Mouse (Mus musculus) bone marrow, adult 2 months (tissue): Measurements from ENCODE around the gene Adig. TPM values are rescaled to one million over a fixed set of nuclear protein-coding genes. Genes with fewer than 3 reads are reported as not detected.

Experiments used
- H3K27ac ChIP-seq: fragments of 200-500 bp; 2 replicates; pipeline ENCODE4 v1.5.1; 2012; ENCODE audit warnings: low read depth, mild to moderate bottlenecking, control low read depth, inconsistent platforms, low read length; ENCODE audit not compliant: control insufficient read depth, poor library complexity, insufficient read depth
- H3K4me1 ChIP-seq: fragments of 200-500 bp; 2 replicates; pipeline ENCODE4 v1.6.1; 2011; ENCODE audit warnings: low read length; ENCODE audit not compliant: control insufficient read depth, insufficient read depth
- H3K4me3 ChIP-seq: fragments of 200-500 bp; replicated peaks from 2 replicates; pipeline ENCODE3; 2011; ENCODE audit warnings: mild to moderate bottlenecking, low read depth, low read length, control low read depth; ENCODE audit not compliant: control insufficient read depth
- CTCF ChIP-seq: fragments of 200-500 bp; IDR thresholded peaks from 2 replicates; pipeline ENCODE4 v1.5.1; 2011; ENCODE audit warnings: low read length, control low read depth; ENCODE audit not compliant: control insufficient read depth, insufficient read depth
- POLR2A ChIP-seq: fragments of 200-500 bp; IDR thresholded peaks from 2 replicates; pipeline ENCODE4 v1.6.1; 2011; ENCODE audit warnings: low read depth, mild to moderate bottlenecking, control low read depth, low read length, borderline replicate concordance; ENCODE audit not compliant: control insufficient read depth
- WGBS: fragments of 180-500 bp; shearing (Covaris S2); methylation state at CpG from one replicate; pipeline ENCODE4 v1.1.7; 2018; 5-methylcytosine and 5-hydroxymethylcytosine counted together
- polyA plus RNA-seq: library from polyadenylated mRNA; stranded (reverse); fragments of >200 nt; gene quantifications from 2 replicates; pipeline ENCODE4 v1.2.4, GENCODE M21; 2011; ENCODE audit warnings: low replicate concordance; ENCODE audit not compliant: missing spikeins, insufficient read depth, insufficient read length

Gene Adig
- polyA plus RNA-seq, 1 experiment = not detected

DNA sequence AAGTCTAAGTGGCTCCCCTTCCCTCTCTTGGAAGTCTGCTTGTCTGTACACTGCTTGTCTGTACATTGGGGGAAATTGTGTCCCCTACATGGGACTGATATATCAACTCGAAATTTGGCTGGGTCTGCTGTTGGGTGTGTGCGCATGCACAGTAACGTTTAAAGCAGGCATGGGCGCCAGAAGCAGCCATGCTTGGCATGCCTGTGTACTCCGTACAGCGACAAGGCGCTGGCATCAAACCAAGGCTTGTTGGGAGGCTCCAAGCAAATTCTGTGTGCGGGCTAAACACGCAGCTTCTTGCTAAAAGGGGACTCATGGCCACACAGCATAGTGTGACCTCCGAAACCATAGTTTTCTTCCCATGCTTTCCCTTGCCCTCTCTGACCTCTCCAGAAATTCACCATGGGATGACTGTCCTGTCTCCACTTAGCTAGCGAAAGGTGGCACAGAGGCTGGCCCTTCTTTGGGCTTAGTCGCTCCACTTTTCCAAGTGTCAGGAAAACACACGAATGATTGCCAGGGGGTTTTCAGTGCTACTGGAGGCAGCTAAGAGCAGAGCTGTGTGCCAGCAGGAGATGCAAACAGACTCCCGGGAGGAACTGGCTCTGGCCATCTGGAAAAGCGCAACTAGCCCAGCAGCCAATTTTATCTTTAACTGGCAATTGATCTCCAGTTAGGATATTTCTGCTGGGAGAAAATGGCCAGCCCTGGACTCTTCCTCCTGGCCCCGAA lies 21.9 kb downstream of the Adig start:
- H3K4me1 ChIP-seq = no peaks in the 10 kb centered on the region
- no peak overlapping the region for H3K27ac ChIP-seq
- no peak overlapping the region for H3K4me3 ChIP-seq
- WGBS = 80% methylated on average over 16 of the region's 16 CpGs
- TF ChIP-seq POLR2A = no peak
- no peak for TF ChIP-seq CTCF

DNA sequence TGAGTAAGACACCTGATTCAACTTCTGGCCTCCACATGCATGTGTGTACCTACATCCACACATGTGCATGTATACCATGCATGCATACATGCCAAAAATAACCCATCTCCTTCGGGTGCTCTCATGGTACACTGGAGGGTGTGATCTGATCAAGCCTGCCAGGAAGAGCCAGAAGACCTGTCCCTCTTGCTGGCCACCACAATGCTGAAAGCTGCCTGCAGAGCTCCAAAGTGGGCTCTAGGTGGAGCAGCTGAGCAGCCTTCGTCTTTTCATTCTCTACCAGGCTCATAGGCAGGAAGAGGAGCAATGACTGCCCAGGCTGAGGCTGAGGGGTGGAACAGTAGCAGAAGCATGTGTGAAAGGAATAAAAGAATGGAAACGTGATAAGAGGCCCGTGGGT lies 31.7 kb downstream of the Adig start:
- TF ChIP-seq CTCF (peak; percentile 67), POLR2A (no peak)
- Histone ChIP-seq H3K27ac (no peak overlapping the region), H3K4me3 (no peak overlapping the region), H3K4me1 (no peaks in the 10 kb centered on the region; the same call in 1 of the 2 replicates)
- 3% methylated on average over 4 of the region's 4 CpGs for WGBS

DNA sequence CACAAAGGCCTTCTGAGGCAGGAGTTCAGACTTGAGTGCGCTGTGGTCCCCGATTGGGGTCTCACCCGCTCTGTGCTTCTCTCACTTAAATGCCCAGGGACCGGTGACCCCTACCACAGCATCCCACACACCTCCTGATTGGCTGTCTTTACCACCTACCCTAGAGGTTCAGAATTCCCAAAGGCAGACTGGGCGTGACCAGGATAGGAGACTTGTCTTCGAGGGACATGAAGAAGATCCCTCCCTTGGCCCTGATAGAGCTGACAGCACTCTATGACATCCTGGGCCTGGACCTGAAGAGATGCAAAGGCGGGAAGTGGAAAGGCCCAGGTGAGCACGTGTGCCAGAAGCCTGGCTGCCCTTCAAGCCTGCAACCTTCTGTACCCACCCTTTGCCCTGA lies 32.1 kb downstream of the Adig start:
- WGBS = 75% methylated on average over 8 of the region's 8 CpGs
- Histone ChIP-seq H3K4me3 (no peak overlapping the region), H3K27ac (no peak overlapping the region), H3K4me1 (no peaks in the 10 kb centered on the region; the same call in 1 of the 2 replicates)
- TF ChIP-seq CTCF (no peak), POLR2A (no peak)

DNA sequence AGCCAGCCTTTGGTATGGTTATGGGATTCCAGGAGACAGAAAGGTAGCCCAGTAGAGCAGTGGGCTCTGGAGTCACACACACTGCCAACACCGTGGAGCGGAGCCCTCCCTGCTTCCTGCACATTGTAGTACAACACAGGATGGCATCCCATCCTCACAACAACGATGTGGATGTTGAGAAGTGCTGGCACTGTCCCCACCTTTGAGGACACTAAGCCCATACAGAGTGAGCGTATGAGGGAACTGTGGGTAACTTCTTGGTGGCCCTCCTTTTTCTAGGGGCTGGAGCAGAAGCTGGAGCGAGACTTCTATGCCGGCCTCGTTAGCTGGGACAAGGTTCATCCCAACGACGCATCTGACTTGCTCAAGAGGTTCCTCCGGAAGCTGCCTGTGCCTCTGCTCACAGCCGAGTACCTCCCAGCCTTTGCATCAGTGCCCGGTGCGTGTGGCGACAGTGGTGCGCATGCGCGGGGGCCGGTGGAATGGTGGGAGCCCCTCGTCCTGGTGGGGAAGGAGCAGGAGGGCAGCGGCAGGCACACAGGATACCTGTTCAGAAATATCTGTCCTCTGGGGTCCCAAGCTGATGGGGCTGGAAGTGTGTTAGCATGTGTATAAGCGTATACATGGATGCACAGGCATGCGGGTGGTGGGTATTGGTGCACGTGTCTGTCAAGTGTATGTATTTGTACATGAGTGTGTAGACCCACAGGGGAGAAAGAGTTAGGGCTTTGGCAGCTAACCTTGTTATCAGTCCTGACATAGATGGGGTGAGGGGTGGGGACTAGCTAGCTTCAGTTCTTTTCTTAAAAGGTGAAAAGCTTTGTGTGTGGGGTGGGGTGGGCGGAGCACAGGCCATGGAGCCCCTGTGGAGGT lies 37.3 kb downstream of the Adig start:
- 45% methylated on average over 24 of the region's 24 CpGs for WGBS
- H3K4me1 ChIP-seq = no peaks in the 10 kb centered on the region; the same call in 1 of the 2 replicates
- no peak for TF ChIP-seq CTCF
- H3K27ac ChIP-seq = no peak overlapping the region
- H3K4me3 ChIP-seq = peak overlapping the region; percentile 7

DNA sequence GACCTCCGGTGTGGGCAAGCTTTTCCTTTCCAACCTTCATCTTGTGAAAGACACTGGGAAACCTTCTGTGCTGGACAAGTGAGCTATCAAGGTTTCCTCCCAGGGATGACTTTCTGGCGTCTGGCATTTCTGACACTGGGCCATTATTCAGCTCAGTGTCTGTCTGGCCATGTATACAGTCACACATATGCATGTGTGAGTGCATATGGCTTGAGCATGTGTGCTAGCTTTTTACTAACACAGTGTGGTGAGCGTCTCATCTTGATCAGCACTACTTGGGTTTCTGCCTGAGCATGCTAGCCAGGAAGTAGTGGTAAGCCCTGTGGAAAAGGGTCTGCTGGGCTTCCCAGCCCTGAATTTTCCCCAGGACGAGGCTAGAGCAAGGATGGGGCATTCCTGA lies 38.9 kb downstream of the Adig start:
- no peak for TF ChIP-seq CTCF
- TF ChIP-seq POLR2A = no peak
- Histone ChIP-seq H3K4me3 (no peak overlapping the region), H3K27ac (no peak overlapping the region), H3K4me1 (no peaks in the 10 kb centered on the region; the same call in 1 of the 2 replicates)
- WGBS = 31% methylated on average over 4 of the region's 4 CpGs

DNA sequence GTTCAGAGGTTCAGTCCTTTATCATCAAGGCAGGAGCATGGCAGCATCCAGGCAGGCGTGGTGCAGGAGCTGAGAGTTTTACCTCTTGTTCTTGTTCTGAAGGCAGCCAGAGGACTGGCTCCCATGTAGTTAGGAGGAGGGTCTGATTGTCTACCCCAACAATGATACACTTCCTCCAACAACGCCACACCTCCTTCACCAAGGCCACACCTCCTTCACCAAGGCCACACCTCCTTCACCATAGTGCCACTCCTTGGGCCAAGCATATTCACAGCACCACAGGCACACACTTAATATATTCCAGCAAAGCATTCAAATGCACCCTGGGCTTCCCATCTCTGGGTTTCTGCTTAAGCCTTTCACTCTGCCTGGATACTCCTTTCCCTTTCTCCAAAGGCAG lies 42.9 kb downstream of the Adig start:
- H3K4me3 ChIP-seq = no peak overlapping the region
- TF ChIP-seq POLR2A (no peak), CTCF (no peak)
- 51% methylated on average over 2 of the region's 2 CpGs for WGBS
- no peak overlapping the region for H3K27ac ChIP-seq
- no peaks in the 10 kb centered on the region; the same call in 1 of the 2 replicates for H3K4me1 ChIP-seq

DNA sequence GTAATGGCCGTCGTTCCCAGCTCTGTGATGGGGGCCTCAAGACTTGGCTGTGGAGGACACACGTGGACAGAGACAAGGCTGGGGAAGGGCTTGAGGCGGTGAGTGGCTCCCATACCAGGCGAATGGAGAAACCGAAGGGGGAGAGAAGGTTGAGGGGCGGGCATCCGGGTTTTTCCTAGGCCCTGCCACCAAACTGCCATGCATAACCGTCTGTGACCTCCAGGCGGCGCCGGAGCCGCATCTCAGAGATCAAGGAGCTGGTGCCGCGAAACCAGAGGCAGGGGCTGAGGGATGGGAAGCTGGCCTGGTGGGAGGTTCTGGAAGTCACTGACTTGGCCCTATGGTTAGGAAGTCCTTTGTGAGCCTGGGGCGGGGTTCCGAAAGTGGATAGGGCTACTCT lies 44.3 kb downstream of the Adig start:
- WGBS = 7% methylated on average over 17 of the region's 17 CpGs
- Histone ChIP-seq H3K4me1 (no peaks in the 10 kb centered on the region; the same call in 1 of the 2 replicates), H3K27ac (no peak overlapping the region), H3K4me3 (no peak overlapping the region)
- TF ChIP-seq POLR2A (no peak; the same call in 1 of the 2 replicates), CTCF (peak; percentile 80)

DNA sequence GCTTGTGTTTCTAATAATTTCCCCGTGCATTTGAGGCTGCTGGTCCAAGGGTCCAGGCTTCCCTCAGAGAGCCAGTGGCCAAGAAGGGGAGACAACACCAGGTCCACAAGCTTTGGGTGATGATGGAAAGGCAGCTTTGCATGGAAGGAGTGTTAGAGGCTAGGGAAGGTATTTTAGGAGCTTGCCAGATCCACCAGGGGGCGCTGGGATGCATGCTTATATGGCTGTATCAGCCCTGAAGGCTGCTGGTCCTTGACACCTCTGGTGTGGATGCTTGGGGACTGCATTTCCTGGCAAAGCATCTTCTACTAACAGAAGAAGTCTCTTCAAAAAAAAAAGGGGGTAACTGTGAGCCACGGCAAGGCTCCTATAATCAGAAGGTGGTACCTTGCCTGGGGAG lies 47.7 kb downstream of the Adig start:
- TF ChIP-seq POLR2A (no peak), CTCF (peak; percentile 85)
- no peak overlapping the region for H3K27ac ChIP-seq
- H3K4me1 ChIP-seq = no peaks in the 10 kb centered on the region
- no peak overlapping the region for H3K4me3 ChIP-seq
- WGBS = 6% methylated on average over 3 of the region's 3 CpGs

DNA sequence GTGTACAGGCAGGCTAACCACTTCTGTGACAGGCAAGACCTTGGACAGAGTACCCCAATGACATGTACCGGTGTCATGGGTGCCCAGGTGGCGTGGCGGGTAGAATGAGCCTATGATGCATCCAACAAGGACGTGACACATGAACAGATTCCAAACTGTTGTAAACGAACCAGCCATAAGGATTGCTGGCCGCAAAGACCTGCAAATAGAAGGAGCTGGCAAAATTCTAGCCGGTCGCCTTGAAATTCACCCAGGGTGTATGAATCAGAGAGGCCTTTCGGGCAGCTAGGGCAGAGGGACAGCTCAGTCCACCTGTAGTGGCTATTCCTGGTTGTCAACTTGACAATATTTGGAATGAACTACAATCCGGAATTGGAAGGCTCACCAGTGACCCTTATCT lies 52.0 kb downstream of the Adig start:
- Histone ChIP-seq H3K4me3 (no peak overlapping the region), H3K27ac (no peak overlapping the region), H3K4me1 (no peaks in the 10 kb centered on the region)
- WGBS = 35% methylated on average over 10 of the region's 10 CpGs
- TF ChIP-seq CTCF = no peak
- no peak for TF ChIP-seq POLR2A
